Mouse (Mus musculus) embryo, embryonic 11 days (tissue): ENCODE measurements at regions not wholly inside any gene's neighbourhood (a gene's known extent, or its start where the extent isn't known, plus 50 kb on each side); places are given as distances from the start of the nearest gene placed in this dataset.

ENCODE experiments used
- DNase-seq: peaks from one replicate; pipeline ENCODE4 v3.0.0-alpha.2; 2015

DNA sequence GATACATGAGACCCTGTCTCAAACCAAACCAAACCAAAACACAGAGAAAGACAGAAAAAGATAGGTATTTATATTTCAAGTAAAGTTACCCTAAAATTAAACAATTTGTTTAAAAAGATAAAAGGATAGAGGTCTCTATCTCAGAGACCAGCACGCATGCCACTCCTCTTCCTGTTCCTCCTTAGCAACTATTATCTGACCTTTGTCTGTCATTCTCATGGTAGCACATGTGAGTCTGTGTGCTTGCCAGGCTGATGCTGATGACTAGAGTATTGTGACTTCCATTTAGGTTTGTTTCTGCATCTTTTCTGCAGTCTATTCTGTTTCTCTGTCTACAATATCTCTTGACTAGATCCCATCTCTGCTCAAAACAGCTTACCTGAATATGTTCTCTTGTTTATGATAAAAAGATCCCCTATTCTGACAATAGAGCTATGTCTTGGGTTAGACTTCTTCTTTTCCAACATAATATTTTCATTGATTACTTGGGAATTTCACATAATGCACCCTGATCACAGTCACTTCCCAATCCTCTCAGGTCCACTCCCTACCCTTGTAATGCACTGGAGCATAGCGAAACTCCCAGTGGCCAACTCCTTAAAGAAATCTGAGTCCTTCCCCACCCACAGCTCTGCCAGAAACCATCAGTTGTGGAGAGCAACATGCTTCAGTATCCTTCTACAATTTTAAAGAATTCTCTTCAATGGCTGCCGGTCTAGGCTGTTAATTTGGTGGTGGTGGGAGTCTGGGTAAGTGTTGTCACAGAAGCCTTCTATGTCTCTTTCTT lies 115.7 kb upstream of the Nrp1 start:
- no peak for DNase-seq

DNA sequence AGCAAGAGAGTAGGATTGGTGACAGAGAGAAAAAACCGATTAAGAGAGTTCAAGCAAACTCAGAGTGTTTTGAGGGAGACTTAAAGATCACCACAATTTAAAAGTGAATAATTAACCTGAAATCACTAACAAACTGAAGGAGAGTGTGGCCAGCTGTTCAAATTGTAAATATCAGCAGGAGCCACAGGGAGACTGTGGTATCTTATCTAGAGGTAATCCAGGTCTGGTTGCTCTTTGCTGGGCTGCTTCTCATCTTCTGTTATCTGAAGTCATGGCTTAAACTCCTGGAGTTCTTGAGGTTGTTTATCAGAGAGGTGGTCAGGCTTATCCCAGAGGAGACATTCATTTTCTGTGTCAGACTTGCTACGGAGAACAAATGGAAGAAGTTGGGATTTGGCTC lies 106.7 kb upstream of the Nrp1 start:
- DNase-seq = no peak

DNA sequence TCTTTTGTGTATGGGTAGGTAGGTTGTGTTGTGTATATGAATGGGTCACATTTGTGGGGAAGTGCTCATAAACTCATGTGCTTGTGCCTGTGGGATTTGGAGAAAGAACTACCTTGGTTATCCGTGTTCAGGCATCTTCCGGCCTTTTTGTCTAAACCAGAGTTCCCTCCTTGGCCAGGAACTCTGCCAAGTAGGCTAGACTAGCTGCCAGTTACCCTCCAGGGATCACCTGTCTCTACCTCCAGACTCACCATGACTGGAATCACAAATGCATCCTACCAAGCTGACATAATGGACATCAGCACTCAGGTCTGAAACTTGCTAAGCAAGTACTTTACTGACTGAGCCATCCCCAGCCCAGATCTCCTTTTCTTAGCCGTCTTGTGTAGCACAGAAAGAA lies 97.6 kb upstream of the Nrp1 start:
- no peak for DNase-seq

DNA sequence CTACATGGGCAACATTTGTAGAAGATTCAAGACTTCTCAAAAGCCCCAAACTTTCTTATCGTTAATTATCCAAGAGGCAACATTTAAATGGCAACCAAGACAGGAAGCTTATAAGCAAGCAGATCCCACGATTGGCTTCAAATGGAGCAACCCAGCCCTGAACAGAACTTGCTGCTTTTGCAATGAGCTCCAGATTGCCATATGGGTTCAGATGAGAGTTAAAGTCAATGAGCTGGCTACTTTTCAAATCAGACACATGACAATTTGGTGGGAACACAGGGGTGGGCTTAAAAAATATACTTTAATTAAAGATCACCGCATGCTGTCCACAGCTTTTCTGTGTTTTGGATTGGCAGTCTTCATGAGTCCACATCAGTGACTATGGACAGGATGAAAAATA lies 97.0 kb upstream of the Nrp1 start:
- no peak for DNase-seq

DNA sequence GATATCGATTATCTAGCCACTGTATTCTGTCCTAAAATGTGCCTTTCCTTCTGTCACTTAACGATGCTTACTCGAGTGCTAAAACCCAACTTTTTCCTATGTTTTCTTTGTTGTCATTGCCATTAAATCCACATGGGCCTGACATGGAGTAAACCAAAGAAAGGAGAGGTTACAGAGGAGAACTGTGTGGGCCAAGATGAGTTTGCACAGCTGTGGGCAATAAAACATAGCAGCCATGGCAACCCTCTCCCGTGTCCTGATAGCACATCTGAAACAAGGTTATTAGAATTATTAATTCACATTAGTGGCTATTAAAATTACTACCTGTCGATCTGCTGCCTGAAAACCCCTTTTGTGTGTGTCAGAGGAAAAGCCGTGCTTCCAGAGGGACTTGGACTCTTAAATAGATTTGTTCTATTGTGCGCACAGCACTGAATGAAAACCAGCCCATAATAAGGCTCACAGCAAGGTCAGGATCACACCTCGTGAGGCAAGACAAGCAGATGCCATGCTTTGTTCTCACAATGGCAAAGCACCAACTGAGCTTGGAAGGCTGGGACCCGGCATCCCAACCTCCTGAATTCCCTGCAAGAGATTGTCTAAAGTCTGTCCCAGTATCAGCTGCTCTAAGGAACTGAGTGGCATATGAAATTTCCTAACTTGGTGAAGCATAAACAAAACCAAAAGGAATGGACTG lies 95.0 kb upstream of the Nrp1 start:
- peak; percentile 47 for DNase-seq

DNA sequence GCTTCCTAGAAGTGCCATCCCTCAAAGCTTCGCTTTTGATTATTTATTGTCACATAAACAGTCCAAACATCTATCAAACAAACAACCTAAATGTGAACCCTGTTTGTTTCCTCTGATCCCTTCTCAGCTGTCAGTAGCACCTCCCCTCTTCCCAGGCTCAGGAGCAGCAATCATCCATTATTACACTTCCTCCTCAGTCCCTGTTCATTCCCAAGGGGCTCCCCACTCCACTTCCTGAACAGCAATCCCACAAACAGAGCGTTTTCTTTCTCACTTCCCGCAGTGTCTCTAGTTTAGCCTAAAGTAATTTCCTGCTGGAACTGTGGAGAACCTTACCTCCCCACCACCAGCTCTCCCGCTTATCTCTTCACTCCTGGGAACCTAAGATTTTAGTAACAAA lies 91.1 kb upstream of the Nrp1 start:
- DNase-seq = peak; percentile 30

DNA sequence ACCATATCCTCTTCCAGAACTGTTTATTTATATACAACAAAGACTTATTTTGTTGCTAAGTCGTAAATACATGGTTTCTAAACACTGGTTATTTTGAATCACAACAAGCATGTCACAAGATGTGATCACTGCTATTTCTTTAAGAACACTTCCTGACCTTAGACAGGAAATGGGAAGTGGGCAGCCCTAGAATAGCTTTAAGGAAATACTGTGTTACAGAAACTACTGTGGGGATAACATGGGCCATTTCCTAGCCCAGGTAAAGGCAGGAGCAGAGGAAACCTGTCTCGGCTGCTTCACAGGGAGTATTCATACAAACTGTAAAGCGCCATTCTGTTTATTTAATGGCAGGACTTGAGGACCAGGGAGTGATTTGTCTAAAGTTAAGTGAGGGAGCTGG lies 90.4 kb upstream of the Nrp1 start:
- DNase-seq = no peak

DNA sequence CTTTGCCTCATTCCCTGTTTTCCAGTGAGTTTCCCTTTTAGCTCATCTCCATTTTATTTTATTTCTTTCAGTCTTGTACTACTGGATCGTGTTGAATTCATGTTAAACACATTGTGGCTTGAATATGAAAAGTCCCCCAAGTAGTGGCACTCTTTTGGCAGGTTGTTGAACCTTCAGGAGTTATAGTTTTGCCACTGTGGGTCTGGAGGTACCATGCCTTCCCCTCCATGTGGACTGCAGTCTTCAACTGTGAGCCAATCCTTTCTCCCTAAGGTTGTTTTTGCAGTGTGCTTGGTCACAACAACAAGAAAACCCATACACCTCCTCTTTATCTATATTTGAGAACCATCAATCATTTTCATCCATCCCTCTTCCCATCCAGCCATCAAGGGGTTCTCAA lies 88.9 kb upstream of the Nrp1 start:
- DNase-seq = no peak

DNA sequence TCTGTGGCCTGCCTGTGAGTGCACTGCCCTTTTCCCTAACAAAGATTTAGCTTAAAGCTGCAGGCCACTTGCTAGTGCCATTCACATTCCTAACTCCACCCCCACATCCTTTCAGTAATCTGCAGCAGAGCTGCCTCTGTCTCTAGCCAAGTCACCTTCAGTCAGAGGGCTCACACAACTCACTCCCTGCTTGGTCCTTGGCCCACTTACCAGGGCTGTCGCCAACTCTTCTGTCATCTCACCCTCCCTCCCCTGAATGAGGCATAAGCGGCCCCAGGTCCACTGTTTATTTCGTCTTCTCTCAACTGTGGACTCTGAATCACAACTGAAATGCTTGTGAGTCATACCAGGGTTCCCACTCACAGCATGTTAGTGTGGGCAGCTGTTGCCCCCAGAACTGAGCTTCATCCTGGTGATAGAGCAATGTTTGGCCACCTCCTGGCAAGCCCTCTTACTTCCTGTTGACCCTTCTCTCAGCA lies 85.5 kb upstream of the Nrp1 start:
- DNase-seq = peak; percentile 36

DNA sequence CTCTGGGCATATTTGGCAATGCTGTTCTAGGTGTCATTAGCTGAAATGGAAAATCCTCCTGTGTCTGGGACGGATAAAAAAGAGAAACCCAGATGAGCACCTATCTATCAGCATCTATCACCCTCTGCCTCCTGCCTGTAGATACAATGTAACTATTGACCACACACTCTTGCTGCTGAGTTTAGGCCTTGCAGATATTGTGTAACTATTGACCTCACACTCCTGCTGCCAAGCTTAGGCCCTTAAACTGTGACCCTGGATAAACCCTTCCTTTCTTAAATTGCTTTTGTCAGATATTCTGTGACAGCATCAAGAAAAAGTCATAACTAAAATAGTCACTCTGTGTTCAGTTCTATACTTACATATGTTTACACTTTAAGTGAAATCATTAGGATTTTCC lies 81.9 kb upstream of the Nrp1 start:
- no peak for DNase-seq

DNA sequence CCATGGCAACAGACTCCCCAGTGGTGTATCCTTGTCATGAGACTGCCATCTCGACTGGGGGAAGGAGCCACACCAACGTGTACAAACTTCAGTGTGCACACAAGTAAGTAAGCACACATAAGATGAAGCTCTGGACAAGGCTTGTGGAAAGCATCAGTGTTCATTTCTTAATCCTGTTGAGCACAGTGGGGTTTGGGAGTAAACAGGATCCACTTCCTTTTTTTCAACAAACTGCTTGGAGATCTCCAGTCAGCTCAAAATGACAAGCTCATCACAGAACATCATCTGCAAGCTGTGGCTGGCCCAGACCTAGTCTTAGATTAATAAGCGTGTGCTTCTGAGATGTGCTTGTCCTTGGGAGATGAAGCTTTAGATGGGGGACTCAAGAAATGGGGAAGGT lies 75.6 kb upstream of the Nrp1 start:
- DNase-seq = no peak

DNA sequence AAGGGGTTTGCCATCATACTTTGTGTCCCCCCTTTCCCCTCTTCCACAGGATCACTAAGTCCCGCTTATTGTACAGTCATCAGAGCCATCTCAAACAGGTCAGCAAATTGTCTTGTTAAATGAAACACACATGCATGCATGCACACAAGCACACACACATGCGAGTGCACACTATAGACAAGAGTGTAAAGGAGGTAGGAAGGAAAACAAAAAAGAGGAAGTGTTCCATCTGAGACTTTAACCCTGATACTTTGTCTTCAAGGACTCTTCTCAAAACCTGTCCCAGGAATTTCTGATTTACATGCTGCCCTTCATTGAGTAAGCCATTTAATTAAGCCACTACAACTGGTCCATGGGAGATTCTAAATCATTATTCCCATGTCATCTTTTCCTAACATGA lies 75.0 kb upstream of the Nrp1 start:
- no peak for DNase-seq

DNA sequence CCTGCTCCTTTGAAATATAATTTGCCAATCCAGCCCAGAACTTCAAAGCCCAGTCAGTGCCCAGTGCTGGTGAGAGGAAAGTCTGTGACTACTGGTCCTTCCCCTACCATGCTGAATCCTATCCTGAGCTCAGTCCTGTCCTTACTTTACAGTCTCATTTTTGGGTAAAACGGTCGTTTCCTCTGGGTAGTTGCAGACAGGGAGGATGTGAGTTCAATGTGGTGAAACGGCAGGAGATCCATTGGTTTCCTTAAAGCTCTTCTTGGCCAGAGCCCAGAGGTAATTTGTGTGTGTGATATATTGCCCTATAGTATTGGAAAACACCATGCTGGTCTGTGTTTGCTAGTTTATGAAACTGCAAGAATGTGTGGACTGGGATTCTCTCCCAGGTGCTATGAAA lies 73.6 kb upstream of the Nrp1 start:
- DNase-seq = no peak

DNA sequence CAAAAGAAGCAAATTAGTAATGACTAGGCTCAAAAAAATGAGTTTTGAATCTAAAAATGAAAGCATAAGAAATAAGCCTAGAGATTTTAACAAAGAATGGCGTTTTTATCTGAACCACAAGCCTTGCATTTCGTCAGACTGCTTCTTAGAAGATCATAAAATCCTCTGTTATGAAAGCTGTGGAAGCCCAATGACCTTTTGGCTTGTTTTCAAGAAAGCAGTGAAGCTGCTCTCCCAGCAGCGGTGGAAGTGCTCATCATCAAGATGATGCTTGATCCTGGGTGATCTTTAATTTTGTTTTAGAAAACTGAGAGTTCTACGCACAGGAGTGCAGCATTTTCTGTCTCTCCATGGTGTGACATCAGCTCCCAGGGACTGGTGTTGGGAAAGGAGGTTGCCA lies 68.3 kb upstream of the Nrp1 start:
- DNase-seq = no peak

DNA sequence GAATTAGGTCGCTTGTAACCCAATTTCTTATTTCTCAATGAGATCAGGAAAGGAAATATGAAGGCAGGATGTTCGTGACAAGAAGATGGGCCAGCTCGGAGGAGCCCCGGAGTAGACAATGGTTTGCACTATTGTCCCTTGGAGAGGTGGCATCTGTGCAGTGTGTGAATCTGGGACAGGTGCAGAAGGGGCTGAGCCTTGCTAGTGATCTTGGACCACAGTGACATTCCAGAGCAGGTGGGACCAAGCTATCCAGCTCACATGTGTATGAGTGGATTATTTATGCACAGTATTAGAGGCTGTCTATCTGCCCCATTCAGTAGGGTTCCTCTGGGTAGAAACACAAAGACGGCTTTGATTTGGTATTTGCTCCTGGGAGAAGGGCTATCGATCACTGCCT lies 66.0 kb upstream of the Nrp1 start:
- DNase-seq = no peak

DNA sequence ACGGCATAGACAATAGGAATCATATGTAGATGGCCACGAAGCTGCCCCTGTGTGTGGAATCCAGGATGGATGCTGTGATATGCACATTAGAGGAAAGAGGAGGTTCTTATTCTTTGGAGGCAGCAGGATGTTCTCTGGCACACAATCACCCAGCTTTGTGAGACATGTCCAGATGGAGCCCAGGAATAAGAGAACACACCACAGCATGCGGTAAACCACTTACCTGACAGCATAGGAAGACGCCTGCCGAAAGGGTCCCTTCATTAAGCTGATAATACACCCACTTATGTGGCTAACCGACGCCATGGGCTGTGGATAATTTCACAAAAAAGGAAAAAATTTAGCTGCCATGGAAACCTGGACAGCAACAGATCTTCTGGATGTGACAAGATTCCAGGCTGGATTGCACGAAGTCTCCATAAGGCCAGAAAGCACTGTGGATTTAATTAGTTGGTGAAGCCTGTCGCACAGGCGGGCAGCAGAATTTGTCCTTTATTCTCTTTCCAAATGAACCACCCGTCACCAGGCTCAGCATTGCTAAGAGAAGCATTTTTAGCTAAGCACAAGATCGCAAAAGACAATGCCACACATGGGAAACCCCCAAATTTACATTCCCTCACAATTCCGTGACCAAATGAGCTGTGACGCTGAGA lies 61.5 kb upstream of the Nrp1 start:
- DNase-seq = no peak

DNA sequence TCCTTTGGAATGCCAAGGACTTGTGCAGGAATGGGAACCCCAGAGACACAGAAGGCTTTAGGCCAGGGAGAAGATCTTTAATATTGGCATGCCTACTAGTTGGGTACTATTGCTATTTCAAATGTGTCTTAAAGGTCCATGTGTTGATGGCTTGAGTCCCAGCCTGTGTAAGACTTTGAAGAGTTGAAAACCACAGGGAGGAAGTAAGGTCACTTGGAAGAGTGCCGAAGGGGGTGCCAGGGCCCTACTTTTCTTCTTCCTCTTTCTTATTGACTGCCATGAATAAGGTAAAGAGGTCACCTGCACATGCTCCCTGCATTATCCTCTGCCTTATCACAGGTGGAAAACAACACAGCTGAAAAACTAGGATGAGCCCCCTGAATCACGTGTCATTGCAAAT lies 56.1 kb upstream of the Nrp1 start:
- DNase-seq = no peak
